Mouse (Mus musculus): ENCODE data around the gene Tmprss13. TPM values are rescaled to one million over a fixed set of nuclear protein-coding genes. Genes with fewer than 3 reads are reported as not detected.

Tmprss13 gene
- total and polyA plus RNA-seq, 3 experiments: not detected

- H3K4me2 ChIP-seq (ENCODE audit: insufficient read depth, low read depth, poor library complexity, severe bottlenecking): no peak overlapping the region
- TF ChIP-seq CHD2 (IDR thresholded peaks at IDR 0.05; ENCODE audit: low read length) (no peak), NELFE (IDR thresholded peaks at IDR 0.05; ENCODE audit: low read depth, low read length) (no peak), USF1 (IDR thresholded peaks at IDR 0.05; ENCODE audit: low read depth, low read length) (no peak), SIN3A (IDR thresholded peaks at IDR 0.05; ENCODE audit: low read length) (no peak), MEF2A (IDR thresholded peaks at IDR 0.05; ENCODE audit: borderline replicate concordance, low read depth, low read length) (no peak), BHLHE40 (IDR thresholded peaks at IDR 0.05; ENCODE audit: low read depth, low read length) (no peak), IRF4 (IDR thresholded peaks at IDR 0.05; ENCODE audit: low read depth, low read length) (no peak), KAT2A (IDR thresholded peaks at IDR 0.05; ENCODE audit: insufficient replicate concordance, low read length) (no peak), SMC3 (IDR thresholded peaks at IDR 0.05; ENCODE audit: low read depth, low read length) (no peak), MXI1 (IDR thresholded peaks at IDR 0.05; ENCODE audit: low read depth, low read length) (no peak)
- no peak overlapping the region for H3K9ac ChIP-seq (ENCODE audit: insufficient read depth, low read depth)
- in situ Hi-C loops (cut with MboI; ENCODE audit: low pct_ligation_motif_present, low pct_unique_long_range_greater_than_20kb, low sequenced_read_pairs): no loop called here
- H3K27me3 ChIP-seq (replicated peaks): peaks cover 65% of the 10 kb centered on the region
- H3K36me3 ChIP-seq (replicated peaks in 1 of 2; ENCODE audit: control insufficient read depth in 1 of 2, insufficient read depth in 1 of 2, low read length in 1 of 2): no peaks in the 10 kb centered on the region
- peaks cover 0 to 4% of the 10 kb centered on the region in 2 experiments; a peak in 1 of 4 replicates for H3K4me1 ChIP-seq (ENCODE audit: control insufficient read depth in 1 of 2, insufficient read depth in 2 of 2)
- H3K9me3 ChIP-seq (replicated peaks; ENCODE audit: low read length): no peaks in the 10 kb centered on the region
- dilution Hi-C loops (cut with MboI; ENCODE audit: extremely low pct_ligation_motif_present, extremely low pct_unique_long_range_greater_than_20kb, low sequenced_read_pairs): no loop called here
- H3K79me2 ChIP-seq (replicated peaks; ENCODE audit: control insufficient read depth, extremely low read depth, insufficient read depth, poor library complexity, severe bottlenecking): no peaks in the 10 kb centered on the region
- DNase-seq (ENCODE audit: extremely low read depth): no peak
- H3K27ac ChIP-seq (ENCODE audit: insufficient read depth, low read depth): no peak overlapping the region
- no peak overlapping the region for H3K4me3 ChIP-seq (replicated peaks in 1 of 3; ENCODE audit: low read depth in 2 of 3, low read length in 2 of 3, poor library complexity in 1 of 3)
These were observed 2.6 kb downstream of the Tmprss13 start for GRCm38 (mm10) chr9:45321465-45321864.

- peaks cover 64% of the 10 kb centered on the region for H3K27me3 ChIP-seq (replicated peaks)
- H3K4me3 ChIP-seq (replicated peaks in 1 of 3; ENCODE audit: low read depth in 2 of 3, low read length in 2 of 3, poor library complexity in 1 of 3): no peak overlapping the region
These were observed 3.1 kb downstream of the Tmprss13 start for GRCm38 (mm10) chr9:45321946-45322430.

More at GRCm38 (mm10) chr9:45321946-45322430, 3.1 kb downstream of the Tmprss13 start:
- no peak overlapping the region for H3K9ac ChIP-seq (ENCODE audit: insufficient read depth, low read depth)
- no peak overlapping the region for H3K4me2 ChIP-seq (ENCODE audit: insufficient read depth, low read depth, poor library complexity, severe bottlenecking)
- H3K9me3 ChIP-seq (replicated peaks; ENCODE audit: low read length): no peaks in the 10 kb centered on the region
- DNase-seq (ENCODE audit: extremely low read depth): no peak
- dilution Hi-C loops (cut with MboI; ENCODE audit: extremely low pct_ligation_motif_present, extremely low pct_unique_long_range_greater_than_20kb, low sequenced_read_pairs): no loop called here
- no peaks in the 10 kb centered on the region for H3K79me2 ChIP-seq (replicated peaks; ENCODE audit: control insufficient read depth, extremely low read depth, insufficient read depth, poor library complexity, severe bottlenecking)
- in situ Hi-C loops (cut with MboI; ENCODE audit: low pct_ligation_motif_present, low pct_unique_long_range_greater_than_20kb, low sequenced_read_pairs): no loop called here
- H3K36me3 ChIP-seq (replicated peaks in 1 of 2; ENCODE audit: control insufficient read depth in 1 of 2, insufficient read depth in 1 of 2, low read length in 1 of 2): no peaks in the 10 kb centered on the region
- H3K27ac ChIP-seq (ENCODE audit: insufficient read depth, low read depth): no peak overlapping the region
- H3K4me1 ChIP-seq (ENCODE audit: control insufficient read depth in 1 of 2, insufficient read depth in 2 of 2): peaks cover 0 to 4% of the 10 kb centered on the region in 2 experiments; a peak in 1 of 4 replicates
- no peak for TF ChIP-seq JUN (IDR thresholded peaks at IDR 0.05; ENCODE audit: insufficient read depth, low read depth, low read length)
- no peak for TF ChIP-seq MAX (IDR thresholded peaks at IDR 0.05; ENCODE audit: low read length)
- no peak for TF ChIP-seq UBTF (IDR thresholded peaks at IDR 0.05; ENCODE audit: low read depth, low read length)
- TF ChIP-seq PAX5 (IDR thresholded peaks at IDR 0.05; ENCODE audit: low read length): no peak
- no peak for TF ChIP-seq TBP (conservative IDR thresholded peaks at IDR 0.05; ENCODE audit: low read depth, low read length)
- no peak for TF ChIP-seq MYC (IDR thresholded peaks at IDR 0.05; ENCODE audit: low read depth, low read length)
- no peak for TF ChIP-seq RCOR1 (conservative IDR thresholded peaks at IDR 0.05; ENCODE audit: low read depth, low read length)
- TF ChIP-seq GABPA (IDR thresholded peaks at IDR 0.05; ENCODE audit: insufficient replicate concordance, low read depth, low read length): no peak
- TF ChIP-seq SIN3A (IDR thresholded peaks at IDR 0.05; ENCODE audit: low read length): no peak
- TF ChIP-seq ZMIZ1 (IDR thresholded peaks at IDR 0.05; ENCODE audit: low read depth, low read length): no peak
- no peak for TF ChIP-seq ELF1 (IDR thresholded peaks at IDR 0.05; ENCODE audit: low read depth, low read length)
- TF ChIP-seq NRF1 (IDR thresholded peaks at IDR 0.05; ENCODE audit: low read depth, low read length): no peak
- TF ChIP-seq RAD21 (IDR thresholded peaks at IDR 0.05; ENCODE audit: low read depth, low read length): no peak
- no peak for TF ChIP-seq MEF2A (IDR thresholded peaks at IDR 0.05; ENCODE audit: borderline replicate concordance, low read depth, low read length)
- TF ChIP-seq MAZ (IDR thresholded peaks at IDR 0.05; ENCODE audit: low read depth, low read length): no peak

All from CH12.LX (cell line).